1 mouse cellular context compared by ENCODE assay signal in the genomic region with DNA sequence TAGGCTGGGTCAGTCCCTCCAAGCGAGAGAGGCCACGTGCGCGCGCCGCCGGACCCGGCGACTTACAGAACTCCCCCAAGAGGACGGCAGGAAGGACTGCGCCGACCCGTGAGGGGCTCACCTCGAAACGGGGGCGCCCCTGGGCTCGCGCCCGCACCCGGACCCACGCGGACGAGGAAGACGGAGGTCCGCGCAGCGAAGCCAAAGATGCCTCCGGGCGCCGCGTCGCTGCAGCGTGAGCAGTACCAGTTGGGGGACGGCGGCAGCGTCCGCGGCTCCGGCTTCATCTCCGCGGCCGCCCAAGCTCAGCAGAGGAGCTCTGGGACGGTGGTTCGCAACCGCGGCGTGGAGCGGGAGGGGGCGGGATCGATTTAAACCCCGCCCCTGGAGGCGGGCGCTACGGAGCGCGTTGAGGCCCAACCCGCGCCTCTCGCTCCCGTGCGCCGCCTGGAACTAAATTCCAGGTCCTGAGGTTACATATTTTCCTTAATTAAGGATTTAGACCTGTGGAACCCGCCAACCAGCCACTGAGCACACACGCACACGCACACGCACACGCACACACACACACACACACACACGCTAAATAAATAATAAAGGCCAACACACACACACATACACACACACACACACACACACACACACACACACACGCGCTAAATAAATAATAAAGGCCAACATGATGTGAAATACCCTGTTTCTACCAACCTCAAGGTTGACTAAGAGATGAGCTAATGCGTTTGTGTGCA.
TF ChIP-seq lines count a peak whose summit lies in the region.

A gene (minus strand): TSS at position 373 of the 749 bp plus-strand sequence.

TF ChIP-seq in CH12.LX, 34 proteins besides CTCF, POLR2A, EP300 and RAD21 (continued from another document):
- TF ChIP-seq IRF4 (IDR thresholded peaks at IDR 0.05; ENCODE audit: low read depth, low read length) (peak; percentile 61), ELF1 (IDR thresholded peaks at IDR 0.05; ENCODE audit: low read depth, low read length) (peak; percentile 62; the same call in 1 of the 2 replicates), MAZ (IDR thresholded peaks at IDR 0.05; ENCODE audit: low read depth, low read length) (peak; percentile 49; the same call in 1 of the 2 replicates), RCOR1 (conservative IDR thresholded peaks at IDR 0.05; ENCODE audit: low read depth, low read length) (no peak), ZKSCAN1 (IDR thresholded peaks at IDR 0.05; ENCODE audit: borderline replicate concordance, low read depth, low read length) (no peak), JUND (conservative IDR thresholded peaks at IDR 0.05; ENCODE audit: low read depth, low read length) (no peak), MAFK (IDR thresholded peaks at IDR 0.05; ENCODE audit: insufficient replicate concordance, low read length) (no peak), NELFE (IDR thresholded peaks at IDR 0.05; ENCODE audit: low read depth, low read length) (peak; percentile 97), MXI1 (IDR thresholded peaks at IDR 0.05; ENCODE audit: low read depth, low read length) (peak; percentile 96), CHD1 (IDR thresholded peaks at IDR 0.05; ENCODE audit: low read depth, low read length) (no peak), USF1 (IDR thresholded peaks at IDR 0.05; ENCODE audit: low read depth, low read length) (peak; percentile 31), PAX5 (IDR thresholded peaks at IDR 0.05; ENCODE audit: low read length) (no peak), HCFC1 (IDR thresholded peaks at IDR 0.05; ENCODE audit: low read depth, low read length) (peak; percentile 77), GABPA (IDR thresholded peaks at IDR 0.05; ENCODE audit: insufficient replicate concordance, low read depth, low read length) (no peak), MYC (IDR thresholded peaks at IDR 0.05; ENCODE audit: low read depth, low read length) (peak; percentile 89), NRF1 (IDR thresholded peaks at IDR 0.05; ENCODE audit: low read depth, low read length) (no peak), BHLHE40 (IDR thresholded peaks at IDR 0.05; ENCODE audit: low read depth, low read length) (peak; percentile 56), USF2 (conservative IDR thresholded peaks at IDR 0.05; ENCODE audit: low read depth, low read length) (no peak), MEF2A (IDR thresholded peaks at IDR 0.05; ENCODE audit: borderline replicate concordance, low read depth, low read length) (peak; percentile 60), MAX (IDR thresholded peaks at IDR 0.05; ENCODE audit: low read length) (peak; percentile 79), SMC3 (IDR thresholded peaks at IDR 0.05; ENCODE audit: low read depth, low read length) (0 out of 2 replicates have a peak, but pooled peaks have one; percentile 16)
